Mouse (Mus musculus): ENCODE results near the gene Gm8104.
"Not testable (repeated sequence)": the region's sequence is repeated elsewhere in the genome, so short reads cannot be mapped to it uniquely, and the experiment has no call there.

The Gm8104 gene

DNA sequence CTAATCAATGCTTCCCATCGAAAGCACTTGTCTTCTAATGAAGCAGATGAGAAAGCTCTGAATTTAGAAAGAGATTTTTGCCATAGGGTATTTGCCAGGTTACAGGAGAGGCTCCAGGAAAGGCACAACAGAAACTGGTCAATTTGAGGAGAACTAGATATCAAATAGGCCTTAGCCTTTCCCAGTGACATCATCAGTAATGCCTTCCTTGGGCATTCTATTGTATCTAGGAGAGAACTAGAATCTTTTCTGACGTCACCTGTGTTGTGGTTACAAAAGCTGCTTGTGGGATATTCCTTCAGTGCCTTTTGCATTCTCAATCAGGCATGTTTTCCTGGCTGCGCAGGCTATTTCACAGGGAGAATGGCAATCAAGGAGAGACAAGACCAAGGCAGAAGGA, at the start of gene Gm8104:
Gm8104 (plus strand) TSS at position 301 of the 400 bp plus-strand sequence.
- DNase-seq (ENCODE audit: extremely low read depth, low read depth, low spot score) = not testable (repeated sequence)

DNA sequence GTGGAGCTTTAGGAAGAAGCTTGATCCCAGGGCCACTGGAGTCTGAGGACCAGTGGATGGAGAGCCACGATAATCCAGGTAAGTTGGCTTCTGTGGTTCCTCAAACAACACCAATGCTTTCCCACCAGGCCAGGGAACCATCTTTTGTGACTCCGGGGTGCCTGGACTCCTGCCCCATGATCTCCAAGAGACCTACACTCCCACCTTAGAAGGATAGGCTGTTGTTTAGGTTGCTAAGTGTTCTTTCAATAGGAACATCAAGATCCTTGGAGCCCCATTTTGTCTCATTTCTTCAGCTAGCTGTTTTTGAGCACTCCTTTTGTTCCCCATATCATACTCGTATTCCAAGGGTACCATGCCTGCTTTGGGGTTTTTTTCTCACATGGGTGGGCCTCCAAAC, 42.3 kb upstream of the Gm8104 start:
- not testable (repeated sequence) for DNase-seq (ENCODE audit: extremely low read depth, low read depth, low spot score)

DNA sequence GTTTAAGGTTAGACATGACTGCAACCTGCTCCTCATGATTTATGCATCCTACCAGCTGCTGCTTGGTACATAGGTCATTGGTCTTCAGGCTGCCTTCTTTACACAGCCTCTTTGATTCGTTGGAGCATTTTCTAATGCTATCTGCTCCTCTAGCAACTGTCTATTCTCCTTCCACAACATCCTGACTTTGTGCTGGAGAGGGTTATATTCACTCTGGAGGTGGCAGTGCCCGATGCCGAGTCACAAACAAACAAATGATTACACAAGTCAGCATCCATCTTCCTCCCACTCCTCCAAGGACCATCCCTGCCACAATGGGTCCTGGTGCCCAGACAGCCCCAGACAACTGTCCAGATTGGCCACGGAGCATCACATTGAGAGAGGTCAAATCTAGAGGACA, 40.2 kb upstream of the Gm8104 start:
- DNase-seq (ENCODE audit: extremely low read depth, low read depth, low spot score) = not testable (repeated sequence)

GRCm38 (mm10) chr14:43076543-43076942, 23.9 kb upstream of the Gm8104 start, which contains the start of gene Gm8094:
Gm8094 (minus strand) TSS chr14:43076643.
- DNase-seq (ENCODE audit: extremely low read depth, low read depth, low spot score) = not testable (repeated sequence)

DNA sequence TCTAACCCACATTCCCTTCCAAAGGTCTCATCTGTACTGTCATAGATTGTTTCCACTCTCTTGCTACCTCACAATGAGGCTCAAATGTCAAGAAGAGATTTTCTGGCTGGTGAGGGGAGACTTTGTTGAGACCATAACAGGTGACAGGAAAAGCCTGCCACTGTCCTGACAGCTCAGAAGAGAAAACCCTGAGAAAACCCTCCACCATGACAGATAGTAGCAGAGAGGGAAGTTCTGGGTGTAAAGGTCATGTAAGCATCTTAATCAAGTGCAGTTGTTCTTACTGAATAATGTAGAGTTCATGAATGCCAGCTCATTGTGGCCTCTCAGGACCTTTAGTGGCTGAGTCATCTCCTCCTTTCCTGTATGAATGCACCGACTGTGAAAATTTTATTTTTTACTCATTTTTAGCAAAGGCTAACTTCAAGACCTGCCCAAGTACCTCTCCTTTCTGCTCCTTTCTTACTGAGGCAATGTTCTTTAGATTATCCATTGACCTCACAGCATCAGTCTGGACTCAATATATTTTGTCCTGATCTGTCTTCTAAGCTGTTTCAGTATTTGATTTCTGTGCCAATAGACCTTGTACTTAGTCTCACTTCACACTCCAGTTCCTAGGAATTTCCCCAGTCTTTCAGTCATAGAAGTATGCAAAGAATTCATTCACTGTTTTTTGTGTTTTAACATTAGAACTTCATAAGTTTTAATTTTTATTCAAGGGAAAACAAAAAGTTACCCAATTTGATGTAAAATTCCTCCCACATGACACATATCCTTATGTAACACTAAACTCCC, 15.3 kb upstream of the Gm8104 start:
- DNase-seq (ENCODE audit: extremely low read depth, low read depth, low spot score) = not testable (repeated sequence)

- DNase-seq (ENCODE audit: extremely low read depth, low read depth, low spot score) = not testable (repeated sequence)
Observed at GRCm38 (mm10) chr14:43089103-43089919, 11.1 kb upstream of the Gm8104 start.

- DNase-seq (ENCODE audit: extremely low read depth, low read depth, low spot score) = not testable (repeated sequence)
Observed at GRCm38 (mm10) chr14:43119673-43120072, 19.3 kb downstream of the Gm8104 start.

DNA sequence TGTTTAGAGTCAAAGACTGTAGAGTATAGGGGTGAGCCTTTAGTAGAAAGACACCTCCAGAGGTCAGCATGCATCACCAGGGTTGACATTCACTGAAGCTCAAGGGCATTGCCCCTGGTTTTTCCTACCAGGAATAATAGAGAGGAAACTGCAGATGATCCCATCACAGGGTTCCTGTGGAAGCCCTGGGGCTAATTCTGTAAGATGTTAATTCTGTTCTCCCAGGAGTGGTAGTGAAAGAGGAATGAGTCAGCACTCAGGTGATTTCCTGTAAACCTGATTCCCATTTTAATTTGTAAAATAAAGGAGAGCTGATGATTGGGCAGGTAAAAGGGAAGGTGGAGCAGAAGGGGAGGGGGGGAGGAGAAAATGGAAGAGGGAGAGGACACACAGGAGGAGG, 25.9 kb downstream of the Gm8104 start:
- not testable (repeated sequence) for DNase-seq (ENCODE audit: extremely low read depth, low read depth, low spot score)
